In the genomic region with DNA sequence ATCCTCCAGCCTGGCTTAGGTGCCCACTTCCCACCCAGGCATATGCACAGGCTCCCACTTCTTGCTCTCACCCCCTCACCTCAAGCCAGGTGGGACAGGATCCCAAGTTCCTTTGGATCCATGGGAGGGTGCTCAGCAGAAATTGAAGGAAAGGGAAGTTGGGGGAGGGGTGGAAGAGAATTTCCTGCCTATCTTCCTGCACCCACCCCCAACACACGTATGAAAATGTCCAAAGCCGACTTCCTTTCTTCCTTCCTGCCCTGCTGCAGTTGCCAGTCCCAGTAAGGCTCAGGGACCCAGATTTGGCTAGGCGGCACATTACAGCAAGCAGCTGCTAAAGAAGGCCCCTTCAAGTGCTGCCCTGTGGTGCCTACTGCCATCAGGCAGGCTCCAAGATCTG, we compare ENCODE assay signal across 10 mouse cellular contexts. TPM values are rescaled to one million over a fixed set of nuclear protein-coding genes. Genes with fewer than 3 reads are reported as not detected.
DNase-seq lines count a peak whose midpoint lies in the region; ATAC-seq and TF ChIP-seq lines count a peak whose summit lies in the region.
"Had no signal": no experiment of that assay in that cellular context is flagged by ENCODE, and none has a peak within 500 bp of the region (broad histone marks: within the 10 kb centered on the region; RNA-seq: fewer than 3 reads in every experiment).

No protein-coding gene starts in this region.

- peak overlapping the region; percentile 72 for H3K4me2 ChIP-seq in neural tube, embryonic 11.5 days (ENCODE audit: low read depth)

- no peak overlapping the region for H3K9ac ChIP-seq in neural tube, embryonic 11.5 days (ENCODE audit: low read length)

- WGBS in neural tube, embryonic 11.5 days = 35% methylated on average over 3 of the region's 3 CpGs
- WGBS in olfactory bulb, adult 2 months = 12% methylated on average over 3 of the region's 3 CpGs

- peaks cover 24% of the 10 kb centered on the region for H3K4me1 ChIP-seq in neural tube, embryonic 11.5 days (ENCODE audit: control insufficient read depth, insufficient read depth, low read length)
- H3K4me1 ChIP-seq in olfactory bulb, adult 2 months (ENCODE audit: control insufficient read depth, insufficient read depth, low read length) = peaks cover 29% of the 10 kb centered on the region

- ATAC-seq in neural tube, embryonic 11.5 days (ENCODE audit: insufficient read depth, low FRiP score, low TSS enrichment) = no peak
- no peak for ATAC-seq in inflammation-experienced regulatory T-cells, adult 6 months

- H3K36me3 ChIP-seq in neural tube, embryonic 11.5 days (ENCODE audit: control insufficient read depth, insufficient read depth, low read length) = no peaks in the 10 kb centered on the region
- H3K36me3 ChIP-seq: G1E had no signal

- no peak overlapping the region for H3K27ac ChIP-seq in neural tube, embryonic 11.5 days (ENCODE audit: low read depth, low read length)
- no peak overlapping the region for H3K27ac ChIP-seq in olfactory bulb, adult 2 months (ENCODE audit: insufficient read depth, low read depth, low read length)

- DNase-seq in neural tube, embryonic 11.5 days (ENCODE audit: low spot score) = no peak
- no peak for DNase-seq in neural tube, embryonic 10.5 days (ENCODE audit: extremely low spot score, low spot score)
- peak; percentile 38 to 54 for DNase-seq in heart, postnatal 10 days
- DNase-seq in kidney, postnatal 4 days = peak; percentile 15 to 46
- no peak for DNase-seq in urinary bladder, postnatal 14 days (ENCODE audit: low spot score)
- DNase-seq in spleen, adult 12 weeks (ENCODE audit: low spot score) = no peak

- intact Hi-C loops in heart, postnatal 10 days (cut with DNase I) = loop anchor here (2.0 kb wide), 2 partner anchors 21 to 31 kb away; no protein-coding TSS in a partner anchor

- TF ChIP-seq CTCF in olfactory bulb, adult 2 months (IDR thresholded peaks at IDR 0.05; ENCODE audit: insufficient read depth, low read depth, low read length) = no peak

- no peaks in the 10 kb centered on the region for H3K9me3 ChIP-seq in neural tube, embryonic 11.5 days (ENCODE audit: control insufficient read depth, low read length)
- H3K9me3 ChIP-seq: G1E had no signal

- peak overlapping the region; percentile 95 for H3K4me3 ChIP-seq in neural tube, embryonic 11.5 days (ENCODE audit: low read depth, low read length)
- H3K4me3 ChIP-seq in olfactory bulb, adult 2 months (ENCODE audit: insufficient read depth, low read depth, low read length) = peak overlapping the region; percentile 21

- no peaks in the 10 kb centered on the region for H3K27me3 ChIP-seq in neural tube, embryonic 11.5 days (ENCODE audit: control insufficient read depth, insufficient read depth, low read length)

- no peak for TF ChIP-seq POLR2A in olfactory bulb, adult 2 months (IDR thresholded peaks at IDR 0.05; ENCODE audit: insufficient read depth, low read depth, low read length)

RNA-seq across cellular contexts. Expression of a gene that starts 2.1 kb away (rescaled TPM):
- polyA plus RNA-seq in neural tube, embryonic 11.5 days (2014; fragmentation: Nextera tagmentation; extraction: Ambion mirVana) = 8.2 and 10.0 TPM in 2 replicates
- total RNA-seq in heart, postnatal 10 days (2021) = 10 to 100 TPM in 1 of 2 experiments, 1 to 10 TPM in 1; 9.9 to 10.1 TPM
- not detected in 2 replicates for polyA plus RNA-seq in olfactory bulb, adult 2 months (2012; ENCODE audit: insufficient read depth, insufficient read length, low replicate concordance, missing spikeins)
- under 1 TPM in 1 of 3 experiments, not detected in 2; 0.05 TPM for polyA plus RNA-seq in inflammation-experienced regulatory T-cells, adult 6 months (2017; shearing (Covaris generic))
- polyA plus RNA-seq: G1E had no signal

RNA-seq across cellular contexts. Expression of a gene that starts 17.5 kb away (rescaled TPM):
- 25.5 and 26.2 TPM in 2 replicates for polyA plus RNA-seq in neural tube, embryonic 11.5 days (2014; fragmentation: Nextera tagmentation; extraction: Ambion mirVana)
- 10 to 100 TPM in 1 of 2 experiments, 1 to 10 TPM in 1; 9.5 to 11.5 TPM for total RNA-seq in heart, postnatal 10 days (2021)
- polyA plus RNA-seq in olfactory bulb, adult 2 months (2012; ENCODE audit: insufficient read depth, insufficient read length, low replicate concordance, missing spikeins) = not detected in 2 replicates
- 1 to 10 TPM; 5.8 to 8.6 (median 6.7) TPM for polyA plus RNA-seq in inflammation-experienced regulatory T-cells, adult 6 months (2017; shearing (Covaris generic))

RNA-seq across cellular contexts. Expression of a gene that starts 56.6 kb away (rescaled TPM):
- polyA plus RNA-seq in neural tube, embryonic 11.5 days (2014; fragmentation: Nextera tagmentation; extraction: Ambion mirVana) = 1.4 and 2.1 TPM in 2 replicates
- total RNA-seq in heart, postnatal 10 days (2021) = 1 to 10 TPM; 2.0 to 2.8 TPM
- polyA plus RNA-seq in olfactory bulb, adult 2 months (2012; ENCODE audit: insufficient read depth, insufficient read length, low replicate concordance, missing spikeins) = not detected in 2 replicates
- polyA plus RNA-seq in inflammation-experienced regulatory T-cells, adult 6 months (2017; shearing (Covaris generic)) = 100 to 1,000 TPM; 200 to 462 (median 264) TPM
- total RNA-seq: G1E had no signal
- polyA plus RNA-seq: G1E had no signal

RNA-seq across cellular contexts. Expression of a gene that starts 59.4 kb away (rescaled TPM):
- polyA plus RNA-seq in neural tube, embryonic 11.5 days (2014; fragmentation: Nextera tagmentation; extraction: Ambion mirVana) = 0.29 TPM in 1 of 2 replicates, not detected in the other
- not detected for total RNA-seq in heart, postnatal 10 days (2021)
- not detected in 2 replicates for polyA plus RNA-seq in olfactory bulb, adult 2 months (2012; ENCODE audit: insufficient read depth, insufficient read length, low replicate concordance, missing spikeins)
- not detected for polyA plus RNA-seq in inflammation-experienced regulatory T-cells, adult 6 months (2017; shearing (Covaris generic))
- polyA plus RNA-seq: G1E; small intestine, adult 2 months had no signal

Comparison
In these comparisons a context has a peak if more than half of its experiments do, and no peak if none do; other contexts are left out.
1. DNase-seq: peak in heart, postnatal 10 days (2 of 2) and kidney, postnatal 4 days (2 of 2); none in neural tube, embryonic 11.5 days (single experiment), neural tube, embryonic 10.5 days (single experiment), urinary bladder, postnatal 14 days (single experiment) and spleen, adult 12 weeks (single experiment).